Mouse (Mus musculus) c-Kit-positive CD71-positive TER-119-negative erythroid progenitor cells, embryonic 14.5 days (primary cell): ENCODE measurements at regions not wholly inside any gene's neighbourhood (a gene's known extent, or its start where the extent isn't known, plus 50 kb on each side); places are given as distances from the start of the nearest gene placed in this dataset.

Source experiments
- DNase-seq: peaks from one replicate; pipeline ENCODE4 v3.0.0-alpha.2; 2013; ENCODE audit warnings: low read depth

GRCm38 (mm10) chr13:117334125-117334524 is 113.2 kb upstream of the Gm17509 start:
- DNase-seq = no peak

DNA sequence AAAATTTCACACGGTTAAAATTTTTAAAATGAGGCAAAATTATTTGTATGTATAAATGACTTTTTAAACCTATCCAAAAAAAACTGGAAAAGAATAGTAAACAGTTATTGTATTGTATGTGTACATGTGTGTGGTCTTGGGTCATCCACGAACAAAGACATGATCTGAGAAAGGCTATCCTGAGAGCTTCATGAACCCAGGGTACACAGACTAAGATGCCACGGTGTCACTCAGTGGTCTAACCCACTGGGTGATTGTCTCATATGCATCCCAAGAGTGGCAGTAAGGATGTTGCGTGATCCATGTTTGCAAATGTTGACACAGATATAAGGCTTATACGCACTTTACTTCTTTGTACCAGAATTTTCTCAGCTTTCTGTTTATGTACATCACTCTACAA is 113.7 kb upstream of the Gm17509 start:
- no peak for DNase-seq

DNA sequence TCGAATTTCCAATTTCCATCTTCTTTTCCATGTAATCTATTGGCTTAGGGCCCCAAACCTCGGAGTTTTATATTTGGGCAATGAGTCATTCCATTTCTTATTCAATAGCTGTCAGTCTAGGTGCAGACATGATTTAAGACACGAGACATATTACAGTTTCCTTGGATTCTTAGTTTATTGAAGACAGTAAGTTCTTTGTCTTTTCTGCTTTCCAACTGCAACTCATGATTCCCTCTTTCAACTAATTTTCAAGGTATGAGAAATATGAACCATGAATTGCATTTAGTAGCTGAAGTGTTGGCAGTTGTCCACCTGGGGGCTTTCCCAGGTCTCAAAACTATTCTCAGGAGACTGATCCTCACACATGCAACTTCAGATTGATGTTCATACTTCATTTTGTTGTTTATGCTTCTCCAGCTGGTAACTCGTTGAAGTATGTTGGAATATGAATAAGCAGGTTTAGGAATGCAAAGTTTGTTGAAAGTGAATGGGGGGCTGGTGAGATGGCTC is 160.3 kb upstream of the Gm17509 start:
- DNase-seq = no peak

DNA sequence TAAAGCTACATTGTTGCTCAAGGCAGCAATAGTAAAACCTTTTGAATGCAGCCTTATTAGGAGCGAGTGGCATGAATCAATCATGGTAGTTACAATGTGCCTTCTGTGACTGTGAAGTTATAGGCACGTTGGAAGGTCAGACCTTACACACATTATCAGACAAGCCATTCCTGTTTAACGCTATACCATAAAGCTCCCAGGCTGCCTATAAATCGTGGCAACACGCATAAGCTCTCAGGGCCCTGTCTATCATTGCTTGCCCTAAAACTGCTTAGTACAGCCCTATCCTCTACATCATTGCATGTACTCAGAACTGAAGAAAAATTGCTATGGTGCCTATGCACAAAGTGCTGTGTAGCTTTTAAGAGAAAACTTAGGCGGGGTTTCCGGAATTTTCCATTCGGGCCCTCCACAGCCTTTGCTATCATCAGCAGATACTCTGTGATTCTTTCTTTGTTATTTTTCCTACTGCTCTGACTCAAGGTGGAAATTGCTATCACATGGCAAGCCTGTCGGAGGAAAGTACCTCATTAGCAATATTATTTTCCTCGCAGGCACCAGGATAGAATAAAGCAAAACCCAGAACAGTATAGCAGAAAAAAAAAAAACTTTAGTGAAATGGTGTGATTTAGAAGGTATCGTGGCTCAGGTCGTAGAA is 162.7 kb upstream of the Gm17509 start:
- DNase-seq = no peak

DNA sequence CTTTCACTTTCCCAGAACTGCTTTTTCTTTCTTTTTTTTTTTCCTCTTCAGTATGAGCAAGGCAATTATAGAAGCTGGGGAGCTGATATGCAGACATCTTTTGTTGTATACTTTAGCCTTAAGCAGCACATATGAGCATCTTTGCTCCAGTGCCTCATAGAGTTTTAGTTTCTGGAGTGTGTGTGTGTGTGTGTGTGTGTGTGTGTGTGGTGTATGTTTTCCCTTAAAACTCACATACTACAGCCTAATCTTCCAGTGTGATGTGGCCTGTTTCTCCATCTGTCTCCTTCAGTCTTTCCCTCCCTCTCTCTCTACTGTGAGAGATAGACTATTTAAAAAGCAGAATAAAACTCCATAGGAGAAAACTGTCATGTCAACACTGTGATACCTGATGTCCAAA is 169.4 kb upstream of the Gm17509 start:
- DNase-seq = no peak

GRCm38 (mm10) chr13:117393488-117393887 is 172.6 kb upstream of the Gm17509 start:
- DNase-seq = no peak

DNA sequence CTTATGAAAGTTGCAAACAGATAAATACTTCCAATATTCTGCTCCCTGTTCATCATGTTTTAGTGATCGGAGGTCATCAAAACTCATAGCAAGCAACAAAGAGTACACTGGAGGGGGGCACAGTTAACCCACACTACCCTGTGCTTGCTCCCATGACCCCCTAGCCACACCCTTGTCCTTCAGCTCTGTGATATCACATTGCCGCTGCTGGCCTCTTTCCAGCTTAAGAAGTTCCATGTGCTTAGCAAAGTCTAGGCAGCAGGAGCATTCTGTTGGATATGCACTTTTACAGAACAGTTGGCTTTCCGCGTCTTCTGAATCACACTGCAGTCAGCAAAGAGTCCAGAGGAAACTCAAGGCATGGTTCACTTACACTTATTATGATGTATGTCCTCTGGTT is 180.4 kb upstream of the Gm17509 start:
- no peak for DNase-seq

- no peak for DNase-seq
Measured at GRCm38 (mm10) chr13:117409940-117410339, 189.1 kb upstream of the Gm17509 start.

DNA sequence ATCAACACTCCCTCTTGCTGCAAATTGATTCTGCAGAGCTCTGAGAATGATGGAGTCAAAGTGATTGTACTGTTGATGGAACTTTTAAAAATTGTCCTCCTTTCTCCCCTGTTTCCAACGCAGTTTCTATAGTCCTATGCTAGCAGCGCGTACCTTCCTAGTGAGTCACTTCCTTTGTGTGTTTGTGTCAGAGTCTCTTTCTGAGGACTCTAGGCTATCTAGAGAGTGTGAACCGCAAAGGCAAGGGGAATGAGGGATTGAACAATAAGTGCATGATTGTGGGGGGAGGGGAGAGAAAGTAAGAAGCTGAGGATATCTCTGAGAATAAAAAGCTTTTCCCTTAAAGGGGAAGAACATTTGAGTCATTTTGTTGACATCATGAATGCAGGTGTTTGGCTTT is 188.5 kb upstream of the Hcn1 start:
- DNase-seq = no peak

- DNase-seq = no peak
Measured at GRCm38 (mm10) chr13:117423558-117423957, 178.6 kb upstream of the Hcn1 start.

- DNase-seq = no peak
Measured at GRCm38 (mm10) chr13:117425015-117425414, 177.1 kb upstream of the Hcn1 start.

DNA sequence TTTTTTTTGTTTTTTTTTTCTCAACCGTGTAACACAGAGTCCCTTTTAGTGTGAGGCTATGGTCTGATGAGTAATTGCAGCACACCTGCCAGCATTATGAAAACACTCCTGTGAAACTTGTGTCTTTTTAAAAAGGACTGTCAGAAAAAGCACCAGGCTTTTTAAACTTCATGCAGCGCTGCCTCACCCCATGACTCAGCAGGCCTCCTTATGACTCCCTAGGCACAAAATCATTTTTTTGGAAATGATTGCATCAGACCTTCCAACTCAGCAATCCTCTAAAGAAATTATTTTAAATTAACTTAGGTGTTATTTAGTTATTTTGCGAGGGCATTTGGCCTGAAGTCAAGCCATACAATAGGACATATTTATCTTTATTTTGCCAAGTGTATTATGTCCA is 134.7 kb upstream of the Hcn1 start:
- no peak for DNase-seq

DNA sequence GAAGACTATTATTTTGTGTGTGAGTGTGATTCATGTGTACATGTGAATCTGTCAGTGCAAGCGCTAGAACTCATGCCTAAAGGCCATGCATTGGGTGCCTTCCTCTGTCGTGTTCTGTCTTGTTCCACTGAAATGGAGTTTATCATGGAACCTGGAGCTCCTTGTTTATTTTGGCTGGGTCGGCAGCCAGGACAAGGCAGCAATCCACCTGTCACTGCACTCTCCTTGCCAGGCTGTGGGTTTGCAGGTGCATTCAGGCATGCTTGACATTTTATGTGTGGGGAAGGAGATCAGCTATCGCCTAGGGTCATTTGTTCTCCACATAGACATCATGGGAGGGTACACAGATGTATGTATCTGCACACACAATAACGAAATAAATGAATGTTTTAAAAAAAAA is 129.4 kb upstream of the Hcn1 start:
- no peak for DNase-seq

GRCm38 (mm10) chr13:117482624-117483023 is 119.5 kb upstream of the Hcn1 start:
- DNase-seq = no peak

- no peak for DNase-seq
Measured at GRCm38 (mm10) chr13:117508746-117509145, 93.4 kb upstream of the Hcn1 start.

GRCm38 (mm10) chr13:117550108-117550507 is 52.0 kb upstream of the Hcn1 start:
- peak; percentile 9 for DNase-seq
